Mouse (Mus musculus): Measurements from ENCODE around the gene Pmpca. TPM values are rescaled to one million over a fixed set of nuclear protein-coding genes. Genes with fewer than 3 reads are reported as not detected.

Gene Pmpca
- polyA plus RNA-seq, 1 experiment: 74.1 TPM

DNA sequence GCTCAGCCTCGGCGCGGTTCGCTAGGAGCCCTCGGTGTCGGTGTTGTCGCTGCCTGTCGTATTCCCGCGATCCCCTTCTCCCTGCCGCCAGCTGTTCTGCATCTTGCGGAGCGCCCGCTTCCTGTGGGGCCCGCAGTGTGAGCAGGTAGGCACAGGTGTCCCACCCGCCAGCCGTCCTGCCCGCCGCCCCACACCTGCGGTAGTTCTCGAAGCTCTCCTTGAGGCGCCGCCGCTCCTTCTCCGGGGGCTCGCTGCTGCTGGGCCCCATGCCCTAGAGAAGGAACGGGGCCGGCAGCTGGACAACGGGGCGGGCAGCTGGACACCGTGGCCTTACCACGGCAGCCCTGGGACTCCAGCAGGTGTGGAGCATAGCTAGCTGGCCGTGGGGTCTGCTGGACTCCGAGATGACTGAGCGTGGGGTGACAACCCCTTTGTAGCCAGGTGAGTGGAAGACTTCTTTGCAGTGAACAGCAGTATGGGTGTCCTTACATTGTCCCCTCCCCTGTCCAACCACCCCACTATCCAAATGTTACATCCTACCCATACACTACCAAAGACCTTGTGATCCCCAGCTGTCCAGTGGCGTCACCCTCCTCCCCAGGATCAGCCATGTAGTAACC lies 36.7 kb upstream of the Pmpca start:
- peaks cover 14% of the 10 kb centered on the region for H3K4me1 ChIP-seq (ENCODE audit: control insufficient read depth, insufficient read depth, low read length)

DNA sequence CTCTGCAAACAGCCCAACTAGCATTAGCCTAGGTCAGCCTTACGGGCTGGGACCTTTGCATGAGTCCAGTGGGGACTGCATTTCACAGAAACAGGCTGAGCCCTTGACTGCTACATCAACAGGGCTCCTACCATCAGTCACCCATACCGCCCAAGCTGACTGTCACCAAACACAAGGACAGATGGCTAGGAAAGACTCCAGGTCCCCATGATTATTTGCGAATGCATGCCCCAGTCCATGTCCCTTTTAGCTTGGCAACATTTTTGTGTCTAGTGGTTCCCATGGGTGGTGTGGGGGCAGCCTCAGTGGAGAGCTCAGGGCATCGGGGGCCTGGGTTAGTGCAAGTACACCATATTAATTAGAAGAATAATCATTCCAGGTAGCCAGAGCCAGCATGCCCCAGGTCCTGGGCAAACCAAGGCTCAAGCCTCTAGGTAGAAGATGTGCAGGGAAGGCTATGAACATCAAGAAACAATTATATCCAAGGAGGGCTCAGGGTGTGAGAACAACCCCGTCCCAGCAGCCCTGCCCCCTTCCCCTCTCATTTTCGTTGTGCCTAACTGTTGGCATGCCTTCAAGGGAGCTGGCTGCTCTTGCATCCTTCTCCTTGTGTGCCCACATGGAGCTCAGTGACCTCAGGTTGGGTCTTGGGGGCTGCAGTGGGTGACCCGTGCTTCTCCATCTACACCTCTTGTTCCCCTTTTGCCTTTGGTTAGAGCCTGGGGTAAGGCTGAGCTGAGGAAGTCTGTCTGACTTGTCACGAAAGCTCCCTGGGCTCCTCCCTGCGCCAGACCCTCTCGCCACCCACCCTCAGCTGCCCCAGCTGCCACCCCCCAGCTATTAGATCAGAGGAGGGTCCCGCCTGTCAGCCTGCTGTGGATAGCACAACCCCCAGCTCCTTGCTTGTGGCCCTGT lies 35.8 kb upstream of the Pmpca start:
- Histone ChIP-seq H3K4me1 (ENCODE audit: control insufficient read depth, insufficient read depth, low read length) (peaks cover 14% of the 10 kb centered on the region), H3K4me3 (ENCODE audit: control insufficient read depth, low read depth, low read length) (no peak overlapping the region), H3K36me3 (ENCODE audit: control insufficient read depth, insufficient read depth, low read length) (no peaks in the 10 kb centered on the region; the same call in 1 of the 2 replicates), H3K27me3 (ENCODE audit: control insufficient read depth, insufficient read depth, low read length) (no peaks in the 10 kb centered on the region), H3K27ac (ENCODE audit: control insufficient read depth, insufficient read depth, low read depth, low read length) (no peak overlapping the region)
- TF ChIP-seq POLR2A (IDR thresholded peaks at IDR 0.05; ENCODE audit: control insufficient read depth, low read depth, low read length): no peak
- TF ChIP-seq CTCF (IDR thresholded peaks at IDR 0.05; ENCODE audit: control insufficient read depth, insufficient read depth, insufficient replicate concordance, low read depth, low read length): no peak

More for the DNA sequence above, 36.7 kb upstream of the Pmpca start:
- H3K27me3 ChIP-seq (ENCODE audit: control insufficient read depth, insufficient read depth, low read length): no peaks in the 10 kb centered on the region
- peak overlapping the region; percentile 94 for H3K4me3 ChIP-seq (ENCODE audit: control insufficient read depth, low read depth, low read length)
- 0 out of 2 replicates have a peak overlapping the region, but pooled peaks have one; percentile 40 for H3K27ac ChIP-seq (ENCODE audit: control insufficient read depth, insufficient read depth, low read depth, low read length)
- no peaks in the 10 kb centered on the region; the same call in 1 of the 2 replicates for H3K36me3 ChIP-seq (ENCODE audit: control insufficient read depth, insufficient read depth, low read length)
- TF ChIP-seq POLR2A (IDR thresholded peaks at IDR 0.05; ENCODE audit: control insufficient read depth, low read depth, low read length): no peak
- TF ChIP-seq CTCF (IDR thresholded peaks at IDR 0.05; ENCODE audit: control insufficient read depth, insufficient read depth, insufficient replicate concordance, low read depth, low read length): no peak

DNA sequence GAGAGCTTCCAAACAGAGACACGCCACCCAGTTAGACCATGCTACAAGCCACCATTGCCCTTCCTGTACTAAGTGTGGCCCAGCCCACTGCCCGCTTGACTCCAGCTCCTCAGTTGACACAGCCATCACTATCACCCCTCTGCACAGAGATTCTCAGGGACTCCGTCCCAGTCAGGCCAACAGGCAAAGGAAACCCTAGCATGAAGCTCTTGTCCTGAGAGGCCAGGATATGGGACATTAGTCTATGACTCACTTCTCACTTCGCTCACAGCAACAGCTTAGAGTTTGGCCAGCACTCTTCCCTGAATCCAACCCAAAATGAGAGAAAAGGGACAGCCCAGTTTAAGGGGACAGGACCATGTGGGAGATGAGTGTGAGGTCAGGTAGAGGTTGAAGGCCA lies 34.7 kb upstream of the Pmpca start:
- Histone ChIP-seq H3K36me3 (ENCODE audit: control insufficient read depth, insufficient read depth, low read length) (no peaks in the 10 kb centered on the region; the same call in 1 of the 2 replicates), H3K4me1 (ENCODE audit: control insufficient read depth, insufficient read depth, low read length) (peaks cover 14% of the 10 kb centered on the region), H3K4me3 (ENCODE audit: control insufficient read depth, low read depth, low read length) (no peak overlapping the region), H3K27me3 (ENCODE audit: control insufficient read depth, insufficient read depth, low read length) (no peaks in the 10 kb centered on the region), H3K27ac (ENCODE audit: control insufficient read depth, insufficient read depth, low read depth, low read length) (no peak overlapping the region)
- TF ChIP-seq POLR2A (IDR thresholded peaks at IDR 0.05; ENCODE audit: control insufficient read depth, low read depth, low read length) (no peak), CTCF (IDR thresholded peaks at IDR 0.05; ENCODE audit: control insufficient read depth, insufficient read depth, insufficient replicate concordance, low read depth, low read length) (no peak)

DNA sequence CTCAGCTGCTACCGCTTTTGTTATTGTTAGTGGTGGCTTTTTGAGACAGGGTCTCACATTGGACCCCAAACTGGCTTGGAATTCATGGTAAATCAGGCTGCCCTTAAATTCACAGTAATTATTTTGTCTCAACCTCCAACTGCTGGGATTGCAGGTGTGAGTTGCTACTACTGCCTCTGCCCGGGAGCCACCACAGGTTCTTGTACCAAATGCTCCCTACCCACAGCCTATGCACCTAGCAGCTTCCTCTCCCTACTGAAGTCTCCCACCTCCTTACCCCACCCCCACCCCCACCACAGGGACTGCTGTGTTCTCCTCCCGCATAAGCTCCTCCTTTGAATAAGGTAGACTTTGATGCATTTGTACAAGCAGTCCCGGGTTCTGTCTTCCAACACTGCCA lies 32.9 kb upstream of the Pmpca start:
- Histone ChIP-seq H3K36me3 (ENCODE audit: control insufficient read depth, insufficient read depth, low read length) (no peaks in the 10 kb centered on the region; the same call in 1 of the 2 replicates), H3K4me1 (ENCODE audit: control insufficient read depth, insufficient read depth, low read length) (peaks cover 10% of the 10 kb centered on the region), H3K27ac (ENCODE audit: control insufficient read depth, insufficient read depth, low read depth, low read length) (no peak overlapping the region), H3K27me3 (ENCODE audit: control insufficient read depth, insufficient read depth, low read length) (no peaks in the 10 kb centered on the region), H3K4me3 (ENCODE audit: control insufficient read depth, low read depth, low read length) (no peak overlapping the region)
- TF ChIP-seq POLR2A (IDR thresholded peaks at IDR 0.05; ENCODE audit: control insufficient read depth, low read depth, low read length): no peak
- TF ChIP-seq CTCF (IDR thresholded peaks at IDR 0.05; ENCODE audit: control insufficient read depth, insufficient read depth, insufficient replicate concordance, low read depth, low read length): no peak

DNA sequence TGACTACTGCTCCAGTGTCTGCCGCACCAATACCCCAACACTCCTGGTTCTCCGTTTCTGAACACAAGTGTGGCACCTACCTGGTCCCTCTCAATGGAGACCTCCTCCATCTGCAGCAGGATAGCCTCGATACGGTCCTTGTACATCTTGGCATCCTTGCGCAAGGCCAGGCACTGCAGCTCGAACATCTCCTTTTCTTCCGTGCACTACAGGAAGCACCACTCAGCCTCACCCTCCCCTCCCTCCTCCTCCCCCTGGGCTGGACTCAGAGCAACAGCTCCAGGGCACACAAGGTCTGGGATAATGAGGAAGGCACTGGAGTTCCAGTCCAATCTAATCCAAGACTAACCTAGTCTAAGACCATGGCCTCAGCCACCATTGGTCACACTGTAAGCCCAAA lies 32.5 kb upstream of the Pmpca start:
- H3K4me1 ChIP-seq (ENCODE audit: control insufficient read depth, insufficient read depth, low read length): peaks cover 7% of the 10 kb centered on the region
- H3K36me3 ChIP-seq (ENCODE audit: control insufficient read depth, insufficient read depth, low read length): no peaks in the 10 kb centered on the region; the same call in 1 of the 2 replicates
- no peak overlapping the region for H3K27ac ChIP-seq (ENCODE audit: control insufficient read depth, insufficient read depth, low read depth, low read length)
- no peak overlapping the region for H3K4me3 ChIP-seq (ENCODE audit: control insufficient read depth, low read depth, low read length)
- no peaks in the 10 kb centered on the region for H3K27me3 ChIP-seq (ENCODE audit: control insufficient read depth, insufficient read depth, low read length)
- TF ChIP-seq CTCF (IDR thresholded peaks at IDR 0.05; ENCODE audit: control insufficient read depth, insufficient read depth, insufficient replicate concordance, low read depth, low read length): no peak
- no peak for TF ChIP-seq POLR2A (IDR thresholded peaks at IDR 0.05; ENCODE audit: control insufficient read depth, low read depth, low read length)

DNA sequence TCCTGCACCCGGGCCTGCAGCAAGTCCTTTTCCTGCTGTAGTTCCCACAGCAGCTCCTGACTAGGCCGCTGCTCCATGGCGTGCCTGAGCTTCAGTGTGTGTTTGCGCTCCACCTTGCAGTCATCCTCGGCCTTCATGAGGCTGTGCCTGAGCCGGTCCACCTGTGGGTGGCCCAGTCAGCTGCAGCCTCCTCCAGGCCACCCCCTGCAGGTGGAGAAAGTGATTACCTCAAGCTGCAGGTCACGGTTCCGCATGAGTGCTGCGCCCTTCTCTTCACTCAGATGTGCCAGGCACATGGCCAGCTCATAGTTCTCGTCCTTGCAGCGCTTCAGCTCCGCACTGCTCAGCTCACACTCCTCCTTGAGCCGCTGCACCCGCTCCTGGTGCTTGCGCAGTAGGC lies 31.7 kb upstream of the Pmpca start:
- Histone ChIP-seq H3K27me3 (ENCODE audit: control insufficient read depth, insufficient read depth, low read length) (no peaks in the 10 kb centered on the region), H3K4me3 (ENCODE audit: control insufficient read depth, low read depth, low read length) (no peak overlapping the region), H3K4me1 (ENCODE audit: control insufficient read depth, insufficient read depth, low read length) (peaks cover 4% of the 10 kb centered on the region), H3K27ac (ENCODE audit: control insufficient read depth, insufficient read depth, low read depth, low read length) (no peak overlapping the region), H3K36me3 (ENCODE audit: control insufficient read depth, insufficient read depth, low read length) (no peaks in the 10 kb centered on the region; the same call in 1 of the 2 replicates)
- TF ChIP-seq CTCF (IDR thresholded peaks at IDR 0.05; ENCODE audit: control insufficient read depth, insufficient read depth, insufficient replicate concordance, low read depth, low read length) (no peak), POLR2A (IDR thresholded peaks at IDR 0.05; ENCODE audit: control insufficient read depth, low read depth, low read length) (no peak)

DNA sequence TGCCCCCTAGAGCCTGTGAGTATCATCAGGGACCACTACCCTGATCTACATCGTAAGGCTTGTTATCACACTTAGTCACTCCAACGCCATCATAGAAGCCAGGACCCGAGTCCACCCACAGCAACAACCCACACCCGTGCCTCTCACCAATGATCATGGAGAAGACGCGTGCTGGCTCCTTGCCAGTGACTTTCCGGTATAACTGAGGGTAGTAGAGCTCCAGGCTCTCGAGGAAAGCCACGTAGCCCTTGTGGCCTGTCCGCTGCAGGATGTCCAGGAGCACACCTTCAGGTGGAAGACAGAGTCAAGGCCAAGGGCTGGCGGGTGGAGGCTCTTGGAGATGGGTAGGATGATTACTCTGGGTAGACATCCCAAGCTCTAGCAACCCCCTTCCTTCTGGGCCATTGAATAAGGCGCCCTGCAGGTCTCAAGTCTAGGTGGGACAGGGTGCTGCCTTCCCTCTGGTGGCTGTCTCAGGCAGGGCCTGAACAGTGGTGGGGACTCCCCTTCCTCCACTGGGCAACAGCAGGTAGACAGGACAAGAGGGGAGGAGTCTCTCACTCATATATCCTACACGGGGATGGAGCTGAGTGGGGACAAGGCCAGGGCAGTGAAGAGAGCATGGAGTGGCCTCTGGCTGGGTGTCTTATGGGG lies 30.3 kb upstream of the Pmpca start:
- Histone ChIP-seq H3K27me3 (ENCODE audit: control insufficient read depth, insufficient read depth, low read length) (no peaks in the 10 kb centered on the region), H3K4me3 (ENCODE audit: control insufficient read depth, low read depth, low read length) (no peak overlapping the region), H3K36me3 (ENCODE audit: control insufficient read depth, insufficient read depth, low read length) (no peaks in the 10 kb centered on the region), H3K27ac (ENCODE audit: control insufficient read depth, insufficient read depth, low read depth, low read length) (no peak overlapping the region), H3K4me1 (ENCODE audit: control insufficient read depth, insufficient read depth, low read length) (no peaks in the 10 kb centered on the region)
- no peak for TF ChIP-seq POLR2A (IDR thresholded peaks at IDR 0.05; ENCODE audit: control insufficient read depth, low read depth, low read length)
- no peak for TF ChIP-seq CTCF (IDR thresholded peaks at IDR 0.05; ENCODE audit: control insufficient read depth, insufficient read depth, insufficient replicate concordance, low read depth, low read length)
